Mouse (Mus musculus) urinary bladder, adult 2 months (tissue): ENCODE measurements around the gene Gm9999. TPM values are rescaled to one million over a fixed set of nuclear protein-coding genes. Genes with fewer than 3 reads are reported as not detected.
"Not testable (repeated sequence)": the region's sequence is repeated elsewhere in the genome, so short reads cannot be mapped to it uniquely, and the experiment has no call there.

ENCODE experiments used
- DNase-seq: peaks from one replicate; pipeline ENCODE4 v3.0.0; 2022; ENCODE audit warnings: low spot score
- polyA plus RNA-seq: library from polyadenylated mRNA; depleted of rRNA; stranded (reverse); fragments of >200 nt; gene quantifications from 2 replicates; pipeline ENCODE4 v1.2.3, GENCODE M21; 2012; rRNA removed

The Gm9999 gene
- not detected in 2 replicates for polyA plus RNA-seq

DNA sequence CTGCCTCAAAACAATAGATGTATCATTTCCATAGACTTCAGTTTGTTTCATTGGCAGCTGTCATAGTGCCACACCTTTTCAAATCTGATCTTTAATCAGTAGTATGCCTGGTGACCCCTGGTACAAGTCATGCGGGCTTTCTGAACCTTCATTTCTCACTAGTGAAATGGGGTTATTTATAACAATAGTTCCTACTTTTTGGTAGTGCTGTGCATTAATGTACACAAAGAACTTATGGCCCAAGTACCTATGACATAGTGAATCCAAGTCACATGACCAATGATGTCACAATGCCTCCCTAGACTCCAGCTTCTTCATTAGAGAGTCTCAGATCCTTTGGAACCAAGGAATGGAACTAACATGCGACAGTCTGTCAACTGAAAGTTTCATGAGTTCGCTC lies at the start of gene Gm9999:
Gene Gm9999 (plus strand): TSS at position 301 of the 400 bp plus-strand sequence.
- no peak for DNase-seq

DNA sequence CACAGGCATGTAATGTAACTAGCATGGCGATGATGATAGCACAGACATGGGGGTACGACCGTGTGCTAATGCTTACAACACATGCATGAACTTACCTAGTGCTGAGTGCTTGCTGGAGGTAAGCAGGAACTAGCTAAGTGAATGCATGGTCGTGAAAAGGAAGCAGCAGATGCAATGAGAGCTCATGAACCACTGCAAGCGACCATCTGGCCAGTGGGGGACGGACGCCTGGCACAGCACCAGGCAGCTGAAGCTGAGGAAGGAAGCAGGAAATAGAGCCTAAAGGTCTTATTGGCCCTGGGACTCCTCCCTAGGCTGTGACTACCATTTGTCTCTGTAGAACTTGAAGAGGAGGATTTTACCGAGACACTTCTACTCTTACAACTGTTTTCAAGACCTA lies 48.6 kb upstream of the Gm9999 start:
- DNase-seq: no peak

DNA sequence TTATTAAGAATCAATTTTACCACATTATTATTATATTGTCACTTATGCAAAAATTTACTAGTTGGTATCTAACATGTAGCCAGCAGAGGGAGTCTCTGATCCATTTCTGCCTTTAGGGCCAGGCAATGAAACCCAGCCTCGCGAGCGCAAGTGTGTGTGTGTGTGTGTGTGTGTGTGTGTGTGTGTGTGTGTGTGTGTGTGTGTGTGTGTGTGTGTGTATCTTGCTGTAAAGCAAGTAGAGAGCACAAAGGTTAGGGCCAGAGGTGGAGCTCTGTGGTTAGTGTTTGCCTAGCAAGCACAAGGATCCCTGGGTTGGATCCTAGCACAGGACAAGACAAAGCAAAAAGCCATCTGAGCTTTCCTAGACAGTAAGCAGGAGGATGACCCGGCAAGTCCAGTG lies 47.5 kb upstream of the Gm9999 start:
- no peak for DNase-seq

DNA sequence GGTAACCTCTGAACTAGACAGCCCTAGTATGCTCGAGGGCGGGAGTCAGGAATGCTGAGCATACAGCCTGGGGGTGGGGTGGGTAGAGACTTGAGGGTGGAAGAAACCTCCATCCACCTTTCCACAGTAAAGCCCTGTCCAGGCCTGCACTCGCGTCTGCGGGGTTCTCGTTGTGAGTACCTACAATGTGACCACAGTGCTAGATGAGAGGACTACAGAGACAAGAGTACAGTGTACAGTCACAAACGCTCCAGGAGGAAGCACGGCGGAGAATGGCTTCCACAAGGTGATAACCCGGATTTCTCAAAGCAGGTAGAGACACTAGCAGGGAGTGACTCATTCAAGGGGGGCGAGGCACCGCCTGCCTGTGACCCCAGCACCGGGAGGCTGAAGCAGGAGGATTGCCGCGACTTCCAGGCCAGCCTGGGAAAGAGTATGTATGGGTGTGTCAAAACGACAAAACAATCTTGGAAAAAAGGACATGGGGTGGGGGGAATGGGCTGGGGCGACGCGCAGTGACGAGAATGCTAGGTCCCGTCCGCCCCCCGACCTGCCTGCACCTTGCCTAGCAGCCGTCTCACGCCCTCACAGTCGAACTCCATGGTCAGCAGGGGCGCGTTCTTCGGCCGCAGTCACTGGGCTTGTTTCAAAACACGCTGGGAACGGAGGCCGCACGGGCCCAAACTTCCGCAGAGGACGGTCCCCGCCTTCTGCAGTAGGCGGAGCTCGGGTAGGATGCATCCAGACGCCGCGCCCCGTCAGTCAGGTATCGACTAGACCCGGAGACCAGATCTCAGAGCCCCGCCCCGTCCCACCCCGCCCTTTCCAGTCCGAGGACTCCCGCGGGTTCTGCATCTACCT lies 25.3 kb upstream of the Gm9999 start, which contains the start of gene Uevld:
Gene Uevld (minus strand): TSS at position 697 of the 861 bp plus-strand sequence.
- peak; percentile 93 for DNase-seq

DNA sequence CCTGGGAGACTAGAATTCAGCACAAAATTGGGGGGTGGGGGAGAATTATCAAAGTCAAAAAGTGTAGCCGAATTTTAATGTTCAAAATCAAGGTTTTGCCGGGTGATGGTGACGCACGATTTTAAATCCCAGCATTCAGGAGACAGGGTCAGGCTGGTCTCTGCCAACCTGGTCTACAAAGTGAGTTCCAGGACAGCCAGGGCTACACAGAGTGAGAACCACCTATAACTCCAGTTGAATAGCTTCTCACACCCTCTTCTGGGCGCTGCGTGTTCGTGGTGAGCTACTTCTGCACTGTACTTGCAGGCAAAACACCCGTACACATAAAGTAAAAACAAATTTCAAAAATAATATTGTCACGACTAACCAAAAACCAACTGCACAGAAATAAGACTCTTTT lies 24.5 kb upstream of the Gm9999 start:
- no peak for DNase-seq

DNA sequence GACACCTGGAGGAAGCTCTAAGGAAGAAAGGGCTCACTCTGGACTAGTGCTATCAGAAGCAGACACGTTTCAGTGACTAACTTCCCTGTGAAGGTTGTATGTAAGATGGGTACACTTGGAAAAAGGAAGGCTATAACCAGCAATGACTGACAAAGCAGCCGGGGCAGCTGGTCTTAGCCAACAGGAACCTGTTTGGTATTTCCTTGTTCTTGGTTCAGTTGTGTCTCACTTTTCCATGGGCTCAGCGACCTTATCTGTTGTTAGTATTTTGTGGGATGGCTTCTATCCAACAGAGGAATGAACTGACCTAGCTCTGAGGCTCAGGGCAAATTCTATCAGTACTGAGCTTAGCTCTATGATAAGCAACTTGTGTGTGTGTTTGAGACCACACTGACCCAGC lies 22.4 kb upstream of the Gm9999 start:
- no peak for DNase-seq

DNA sequence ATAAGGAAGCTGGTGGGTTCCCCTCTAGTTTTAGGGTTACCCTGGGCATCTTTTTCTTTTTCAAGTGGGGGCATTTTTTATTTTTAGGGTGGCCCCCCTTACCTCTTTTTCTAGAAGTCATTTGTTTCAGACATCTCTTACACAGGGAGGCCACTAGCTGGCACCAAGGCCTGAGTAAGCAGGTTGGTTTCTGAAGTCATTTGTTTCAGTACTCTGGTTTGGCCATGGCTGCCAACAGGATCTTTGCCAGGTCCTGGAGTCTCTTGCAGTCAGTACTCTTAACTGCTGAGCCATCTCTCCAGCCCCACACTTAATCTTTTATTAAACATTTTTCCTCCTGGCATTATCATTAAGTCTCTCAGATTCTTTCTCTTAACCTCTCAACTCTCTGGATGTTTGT lies 21.2 kb upstream of the Gm9999 start:
- DNase-seq: no peak

DNA sequence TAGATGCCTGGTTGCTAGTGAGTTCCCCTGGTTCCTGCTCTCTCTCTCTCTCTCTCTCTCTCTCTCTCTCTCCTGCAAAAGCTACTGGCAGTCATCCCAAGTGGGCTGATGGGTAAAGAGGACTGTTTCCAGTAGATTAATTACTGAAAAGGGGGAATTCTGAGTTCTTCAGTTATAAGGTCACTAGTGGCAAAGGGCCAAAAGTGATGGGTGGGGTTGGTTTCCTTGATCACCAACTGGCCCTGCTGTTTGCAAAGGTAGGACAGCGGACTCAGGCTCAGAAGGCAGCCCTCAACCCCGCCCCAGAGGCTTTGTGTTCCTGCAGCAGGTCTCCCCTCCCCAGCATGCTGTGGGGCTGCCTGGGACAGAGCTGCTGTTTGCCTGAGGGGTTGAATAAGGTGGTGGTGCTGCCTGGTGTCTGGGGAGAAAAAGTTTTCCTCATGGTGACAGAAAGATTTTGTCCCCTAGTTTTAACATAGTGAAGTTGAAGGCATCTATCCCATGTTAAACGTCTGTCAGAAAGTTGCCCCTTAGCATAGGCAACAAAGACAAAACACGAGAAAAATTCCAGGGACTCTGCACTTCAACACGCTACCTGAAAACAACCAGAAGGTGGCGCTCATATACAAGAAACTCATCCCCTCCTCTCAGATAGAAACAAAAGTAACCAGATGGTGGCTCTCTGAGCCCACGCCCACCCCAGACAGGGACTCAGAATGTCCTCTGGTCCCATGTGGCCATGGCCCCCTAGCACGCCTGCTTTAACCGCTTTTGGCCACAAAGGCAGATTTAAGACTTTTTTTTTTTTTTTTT lies 20.4 kb upstream of the Gm9999 start:
- no peak for DNase-seq

DNA sequence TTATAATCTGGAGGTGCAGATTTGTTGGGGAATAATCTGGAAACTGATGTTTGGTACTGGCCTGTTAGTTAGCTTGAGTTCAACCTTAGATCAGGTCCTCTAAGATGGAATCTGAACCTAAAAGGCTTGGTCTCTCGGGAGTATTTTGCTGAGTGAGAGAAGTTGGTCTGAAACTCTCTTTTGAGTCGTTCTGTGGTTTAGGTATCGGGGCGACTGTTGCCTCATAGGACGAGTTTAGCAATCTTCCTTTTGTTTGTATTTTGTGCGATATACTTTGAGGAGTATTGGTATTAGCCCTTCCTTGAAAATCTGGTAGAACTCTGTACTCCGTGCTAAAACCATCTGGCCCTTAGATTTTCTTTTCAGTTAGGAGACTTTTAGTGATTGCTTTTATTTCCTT lies 19.3 kb upstream of the Gm9999 start:
- DNase-seq: no peak

DNA sequence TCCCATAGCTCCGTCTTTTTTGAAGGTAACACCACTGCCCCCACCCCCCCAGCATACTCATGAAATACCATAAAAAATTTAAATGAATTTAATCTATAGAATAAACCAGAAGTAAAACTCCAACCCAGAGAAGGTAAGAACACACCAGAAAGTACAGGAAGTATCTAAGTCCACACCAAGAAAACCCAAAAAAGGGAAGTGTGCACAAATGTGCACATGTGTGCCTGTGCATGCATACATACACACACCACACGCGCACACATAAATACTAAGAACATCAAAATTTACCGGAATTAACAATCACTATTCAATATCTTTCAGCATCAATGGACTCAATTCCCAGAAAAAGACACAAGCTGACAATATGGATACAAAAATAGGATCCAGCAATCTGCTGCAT lies 13.5 kb upstream of the Gm9999 start:
- no peak for DNase-seq

DNA sequence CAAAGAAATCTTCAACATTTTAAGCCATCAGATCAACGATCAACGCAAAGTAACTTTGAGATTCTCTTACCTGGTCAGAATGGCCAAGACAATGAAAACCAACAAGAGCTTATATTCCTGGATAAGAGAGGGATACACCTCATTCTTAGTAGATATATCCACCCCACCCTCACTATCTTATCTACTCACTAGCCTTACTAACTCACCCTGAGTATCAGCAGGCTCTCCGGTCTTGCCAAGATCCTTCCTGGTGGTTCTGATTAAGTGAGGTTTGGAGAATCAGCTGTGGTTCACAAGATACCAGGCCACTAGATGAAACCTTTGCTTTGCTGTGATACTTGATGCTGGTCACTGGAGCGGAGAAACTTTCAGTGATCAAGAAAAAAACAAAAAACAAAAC lies 8.7 kb upstream of the Gm9999 start:
- DNase-seq: no peak

DNA sequence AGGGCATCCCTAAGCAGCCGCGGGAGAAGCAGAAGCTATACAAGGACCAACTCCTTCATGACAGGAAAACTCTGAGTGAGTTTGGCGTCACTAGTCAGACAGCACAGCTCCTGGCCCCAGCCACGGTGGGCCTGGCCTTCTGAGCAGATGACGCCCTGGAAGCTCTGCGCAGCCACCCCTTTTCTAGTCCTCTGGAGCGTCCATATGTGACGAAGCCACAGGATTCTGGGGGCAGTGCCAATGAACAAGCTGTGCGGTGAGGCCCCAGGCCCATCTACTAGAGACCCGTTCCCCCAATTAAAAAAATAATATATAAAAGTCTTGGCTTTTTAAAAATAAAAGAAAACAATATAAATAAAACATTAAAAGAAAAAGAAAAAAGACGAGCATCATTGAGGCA lies 7.9 kb upstream of the Gm9999 start:
- DNase-seq: no peak

DNA sequence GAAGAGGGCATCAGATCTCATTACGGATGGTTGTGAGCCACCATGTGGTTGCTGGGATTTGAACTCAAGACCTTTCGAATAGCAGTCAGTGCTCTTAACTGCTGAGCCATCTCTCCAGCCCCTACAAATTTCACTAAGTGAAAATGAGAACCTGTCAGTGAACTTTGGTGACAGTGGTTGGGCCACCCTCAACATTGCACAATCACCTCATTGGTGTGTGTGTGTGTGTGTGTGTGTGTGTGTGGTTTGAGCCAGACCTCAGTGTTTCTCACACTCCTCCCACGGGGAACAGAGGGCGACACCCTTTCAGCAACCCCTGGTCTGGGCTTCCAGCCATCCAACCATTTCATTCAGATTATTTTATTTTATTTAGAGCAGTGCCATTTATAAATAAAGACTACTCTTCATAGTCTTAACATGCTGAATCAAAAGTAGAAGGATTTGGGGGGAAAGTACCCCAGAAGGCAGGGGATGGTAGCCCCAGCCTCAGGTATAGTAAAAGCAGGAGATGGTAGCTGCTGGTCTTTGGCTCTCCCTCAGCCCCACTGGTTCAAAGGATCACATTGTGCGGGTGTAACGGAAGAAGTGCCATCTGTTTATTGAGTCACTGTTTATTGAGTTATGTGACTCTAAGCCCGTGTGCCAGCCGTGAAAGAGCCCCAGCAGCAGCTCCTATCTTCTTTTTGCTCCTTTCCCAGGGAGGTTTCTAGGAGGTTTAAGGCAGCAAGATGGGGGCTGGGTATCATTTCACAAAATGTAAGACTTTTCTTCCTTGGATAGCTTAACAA lies 2.5 kb downstream of the Gm9999 start:
- DNase-seq: no peak

DNA sequence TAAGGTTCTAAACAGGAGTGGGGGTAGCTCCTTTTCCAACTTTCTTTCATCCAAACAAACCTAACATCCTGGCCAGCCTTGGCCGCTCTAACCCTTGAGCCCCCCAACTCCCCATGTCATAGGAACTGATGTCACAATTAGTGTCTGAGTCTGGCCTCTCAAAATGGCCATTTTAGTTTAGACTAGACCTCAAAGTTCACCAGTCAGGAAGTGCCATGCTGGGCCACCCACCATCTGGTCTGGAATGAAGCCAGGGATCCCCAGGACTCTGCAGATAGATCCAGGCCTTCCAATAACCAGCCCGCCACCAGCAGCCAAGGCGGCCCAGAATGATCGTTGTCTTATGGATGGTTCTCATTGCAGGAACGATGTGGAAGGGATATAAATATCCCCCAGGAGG lies 3.3 kb downstream of the Gm9999 start:
- DNase-seq: no peak

DNA sequence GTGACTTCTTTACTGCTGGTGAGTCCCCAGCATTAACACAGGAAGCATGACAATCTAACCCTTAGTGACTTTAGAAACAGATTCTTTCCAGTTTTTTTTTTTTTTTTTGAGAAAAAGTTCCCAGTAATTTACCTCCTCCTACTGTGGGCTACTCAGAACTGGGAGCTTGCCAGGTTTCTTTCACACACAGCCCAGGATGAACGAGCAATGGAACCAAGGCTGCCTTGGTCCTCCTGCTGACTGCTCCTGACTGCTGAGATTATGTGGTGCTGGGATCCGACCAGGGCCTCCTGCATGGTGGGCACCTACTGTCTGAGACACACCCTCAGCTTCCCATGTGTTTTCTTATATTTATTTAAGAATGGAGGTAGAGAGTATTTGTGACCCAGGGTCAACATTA lies 3.7 kb downstream of the Gm9999 start:
- no peak for DNase-seq

DNA sequence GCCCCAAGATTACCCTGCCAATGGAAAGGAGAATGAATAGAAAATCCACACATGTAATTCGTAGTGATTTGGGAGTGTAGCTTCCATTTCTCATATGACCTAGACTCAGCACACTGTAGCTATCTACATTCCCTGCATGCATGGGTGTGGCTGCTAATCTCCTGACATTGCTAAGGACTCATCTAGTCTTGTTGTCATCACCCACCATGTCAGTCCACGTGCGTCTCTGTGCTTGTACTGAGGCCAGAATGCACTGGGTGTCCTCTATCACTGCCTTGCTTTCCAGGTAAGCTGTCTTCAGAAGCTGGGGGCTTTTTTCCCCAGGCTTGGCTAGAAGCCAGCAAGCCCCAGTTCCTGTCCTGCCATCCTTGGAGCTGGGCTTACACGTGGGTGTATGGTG lies 6.0 kb downstream of the Gm9999 start:
- not testable (repeated sequence) for DNase-seq

DNA sequence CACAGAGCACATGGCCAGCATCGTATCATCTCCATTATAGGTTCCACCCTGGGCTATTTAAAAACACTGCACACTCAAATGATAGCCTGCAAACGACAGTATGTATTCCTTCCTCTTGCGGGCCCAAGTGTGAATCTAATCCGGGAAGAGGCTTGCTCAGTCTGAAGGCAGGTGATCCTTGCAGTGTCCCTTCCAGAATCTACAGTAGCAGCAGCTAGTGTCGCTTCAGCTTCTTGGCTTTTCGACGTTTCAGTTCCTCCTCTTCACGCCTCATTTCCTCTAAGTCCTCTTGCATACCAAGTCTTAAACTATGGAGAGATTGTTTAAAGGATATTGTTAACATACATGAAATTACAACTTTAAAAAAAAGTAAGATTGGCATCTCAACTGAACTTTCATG lies 9.7 kb downstream of the Gm9999 start:
- no peak for DNase-seq

DNA sequence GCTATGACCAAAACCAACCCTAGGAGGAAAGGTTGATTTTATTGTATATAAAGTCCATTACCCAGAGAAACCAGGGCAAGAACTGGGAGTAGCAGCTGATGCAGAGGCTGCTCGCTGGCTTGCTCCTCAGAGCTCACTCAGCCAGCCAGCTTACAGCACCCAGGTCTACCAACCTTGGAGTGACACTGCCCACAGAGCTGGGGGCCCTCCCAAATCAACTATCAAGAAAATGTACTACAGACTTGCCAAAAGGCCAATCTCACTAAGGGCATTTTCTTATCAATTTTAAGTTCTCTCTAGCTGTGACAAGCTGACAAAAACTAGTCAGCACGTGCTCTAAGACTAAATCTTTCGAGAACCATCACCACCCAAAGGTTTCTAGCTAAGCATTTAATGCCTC lies 12.2 kb downstream of the Gm9999 start:
- no peak for DNase-seq

DNA sequence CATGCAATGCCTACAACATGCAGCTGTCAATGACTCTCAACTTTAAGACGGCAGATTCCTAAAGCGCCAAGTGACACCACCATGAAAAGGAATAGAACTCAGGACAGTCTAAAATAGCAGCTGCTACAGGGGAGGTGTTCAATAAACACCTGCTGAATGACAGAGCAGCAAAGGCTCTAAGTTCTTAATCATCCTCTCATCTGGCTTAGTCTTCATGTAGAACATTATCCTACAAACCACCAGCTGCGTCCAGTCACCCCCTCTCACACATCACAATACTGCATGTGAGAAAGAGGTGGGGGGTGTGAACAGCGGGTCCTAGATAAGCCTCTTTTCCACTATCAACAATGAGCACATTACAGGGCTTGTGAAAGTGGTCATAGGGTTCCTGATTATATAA lies 13.6 kb downstream of the Gm9999 start:
- DNase-seq: no peak

DNA sequence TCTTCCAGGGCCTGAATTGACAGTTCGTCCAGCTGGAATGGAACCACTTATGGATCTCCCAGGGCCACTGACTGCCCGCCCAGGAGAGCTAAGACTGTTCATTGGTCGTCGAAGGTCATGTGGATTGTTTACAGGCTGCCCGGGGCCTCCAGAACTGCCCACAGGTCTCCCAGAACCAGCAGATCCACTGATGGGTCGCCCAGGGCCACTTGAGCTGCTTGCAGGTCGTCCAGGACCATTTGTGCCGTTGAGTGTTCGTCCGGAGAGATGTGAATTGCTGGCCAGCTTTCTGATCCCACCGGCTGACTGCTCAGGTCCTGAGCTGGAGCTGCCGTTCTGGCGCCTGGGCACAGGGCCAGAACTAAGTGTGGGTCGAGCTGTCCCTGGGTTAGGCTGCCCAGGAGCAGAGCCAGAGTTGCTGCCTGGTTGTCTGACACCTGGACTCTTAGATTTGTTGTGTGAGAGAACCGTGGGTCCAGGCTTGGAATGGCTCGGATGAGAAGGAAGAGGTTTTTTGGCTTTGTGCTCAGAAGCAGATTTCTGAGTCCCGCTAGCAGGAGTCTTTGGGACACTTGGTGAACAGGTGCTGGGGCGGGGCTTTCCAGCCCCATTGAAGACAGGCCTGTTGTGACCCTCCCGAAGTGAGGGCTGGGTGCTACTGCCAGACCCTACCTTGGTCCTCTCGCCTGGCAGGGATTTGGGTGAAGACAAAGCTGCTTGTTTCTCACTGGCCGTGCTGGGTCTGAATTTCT lies 14.4 kb downstream of the Gm9999 start:
- DNase-seq: no peak

DNA sequence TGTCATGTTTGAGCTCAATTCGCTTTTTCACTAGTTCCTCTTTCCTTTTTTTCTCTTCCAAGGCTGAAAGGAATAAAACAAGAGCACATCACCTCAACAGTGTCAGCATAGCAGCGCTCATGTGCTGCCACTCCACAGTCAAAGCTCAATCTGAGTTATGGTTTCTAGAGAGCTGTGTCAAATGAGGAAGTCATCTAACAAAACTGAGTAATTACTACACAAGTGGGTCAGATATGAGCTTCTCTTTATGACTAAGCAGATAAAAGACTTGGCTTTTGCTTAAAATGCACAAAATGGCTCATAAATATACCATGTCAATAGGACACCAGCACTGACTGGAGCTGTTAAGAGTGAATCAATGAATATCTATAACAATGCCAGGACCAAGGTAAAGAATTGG lies 15.6 kb downstream of the Gm9999 start:
- no peak for DNase-seq
